Mouse (Mus musculus) gastrocnemius, adult 8-10 months (tissue): ENCODE measurements around the gene Spem1. TPM values are rescaled to one million over a fixed set of nuclear protein-coding genes. Genes with fewer than 3 reads are reported as not detected.
A peak's percentile ranks its signal among the peaks of the same experiment; 100 is the strongest.

Source experiments
- DNase-seq, 2 experiments: peaks; one replicate each; pipeline ENCODE4 v3.0.0; 2022; ENCODE audit warnings: low spot score in 2 of 2
- total RNA-seq, 4 experiments: library from RNA; stranded (reverse); gene quantifications; 2 replicates each; pipeline ENCODE4 v1.2.4; 2022

Gene Spem1
- total RNA-seq, 4 experiments from 2014 or later: not detected

- DNase-seq: no peak
Measured at GRCm38 (mm10) chr11:69800392-69801197, 21.4 kb downstream of the Spem1 start.

GRCm38 (mm10) chr11:69800138-69800391, 21.9 kb downstream of the Spem1 start:
- peak in 1 of 2 experiments; percentile 36 for DNase-seq

GRCm38 (mm10) chr11:69799394-69800137, 22.4 kb downstream of the Spem1 start:
- DNase-seq: no peak

GRCm38 (mm10) chr11:69797924-69798323, 24.1 kb downstream of the Spem1 start:
- no peak for DNase-seq

GRCm38 (mm10) chr11:69795983-69796435, 26.0 kb downstream of the Spem1 start:
- no peak for DNase-seq

- peak; percentile 93 to 95 for DNase-seq
Measured at GRCm38 (mm10) chr11:69795168-69795982, 26.6 kb downstream of the Spem1 start, which contains the start of gene Chrnb1. Gene Chrnb1 (minus strand): TSS chr11:69795943.

- no peak for DNase-seq
Measured at GRCm38 (mm10) chr11:69793429-69793828, 28.6 kb downstream of the Spem1 start.

GRCm38 (mm10) chr11:69791420-69791819, 30.6 kb downstream of the Spem1 start:
- no peak for DNase-seq

GRCm38 (mm10) chr11:69789431-69789830, 32.5 kb downstream of the Spem1 start:
- no peak for DNase-seq

- DNase-seq: no peak
Measured at GRCm38 (mm10) chr11:69787306-69787705, 34.7 kb downstream of the Spem1 start.

GRCm38 (mm10) chr11:69784793-69785272, 37.1 kb downstream of the Spem1 start:
- DNase-seq: no peak

- DNase-seq: no peak
Measured at GRCm38 (mm10) chr11:69781828-69782227, 40.2 kb downstream of the Spem1 start.

- no peak for DNase-seq
Measured at GRCm38 (mm10) chr11:69778985-69779384, 43.0 kb downstream of the Spem1 start.

- DNase-seq: no peak
Measured at GRCm38 (mm10) chr11:69778258-69778982, 43.6 kb downstream of the Spem1 start.

- DNase-seq: no peak
Measured at GRCm38 (mm10) chr11:69777504-69778257, 44.3 kb downstream of the Spem1 start.

GRCm38 (mm10) chr11:69776488-69776887, 45.5 kb downstream of the Spem1 start:
- no peak for DNase-seq

GRCm38 (mm10) chr11:69775716-69776115, 46.3 kb downstream of the Spem1 start:
- DNase-seq: no peak

GRCm38 (mm10) chr11:69774961-69775360, 47.0 kb downstream of the Spem1 start:
- DNase-seq: no peak
